Mouse (Mus musculus) C3H10T1/2 (cell line): Measurements from ENCODE around the gene Rtl8a. TPM values are rescaled to one million over a fixed set of nuclear protein-coding genes. Genes with fewer than 3 reads are reported as not detected.

Source experiments
- polyA plus RNA-seq, 2 experiments: library from polyadenylated mRNA; unstranded; fragments of >200 nt; fragmentation: generic; extraction: Trizol; gene quantifications; one replicate each; pipeline ENCODE4 v1.2.1; 2012; ENCODE audit warnings: missing spikeins in 2 of 2

Gene Rtl8a
- 100 to 1,000 TPM in 1 of 2 experiments, 10 to 100 TPM in 1; 68.1 to 123 TPM for polyA plus RNA-seq

GRCm38 (mm10) chrX:53642980-53643961, at the start of gene Rtl8a:
Gene Rtl8a, minus strand, starts transcription at chrX:53643682.

DNA sequence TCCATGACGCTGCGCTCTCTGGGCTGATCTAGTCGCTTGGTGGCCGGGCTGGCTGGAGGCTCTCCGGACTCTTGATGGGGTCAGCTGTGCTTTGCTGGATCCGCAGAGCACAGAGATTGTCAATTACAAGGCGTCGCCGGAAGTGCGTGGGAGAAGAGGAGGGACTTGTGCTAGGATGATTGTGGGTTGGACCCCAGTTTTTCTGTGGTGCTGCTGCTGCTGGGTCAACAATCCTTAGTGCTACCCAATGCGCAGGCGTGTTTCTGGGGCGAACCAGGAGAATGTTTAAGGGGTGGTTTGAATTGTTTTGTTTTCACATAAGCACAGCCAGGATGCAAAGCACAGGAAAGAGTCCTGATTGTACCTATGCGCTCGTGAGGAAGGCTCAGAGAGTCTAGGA, 26.8 kb upstream of the Rtl8a start, which contains the start of gene Rtl8b:
Gene Rtl8b, minus strand, starts transcription at position 115 of the 400 bp plus-strand sequence.

GRCm38 (mm10) chrX:53608879-53609278, 34.6 kb downstream of the Rtl8a start, which contains the start of gene Gm14597:
Gene Gm14597, minus strand, starts transcription at chrX:53608979.

DNA sequence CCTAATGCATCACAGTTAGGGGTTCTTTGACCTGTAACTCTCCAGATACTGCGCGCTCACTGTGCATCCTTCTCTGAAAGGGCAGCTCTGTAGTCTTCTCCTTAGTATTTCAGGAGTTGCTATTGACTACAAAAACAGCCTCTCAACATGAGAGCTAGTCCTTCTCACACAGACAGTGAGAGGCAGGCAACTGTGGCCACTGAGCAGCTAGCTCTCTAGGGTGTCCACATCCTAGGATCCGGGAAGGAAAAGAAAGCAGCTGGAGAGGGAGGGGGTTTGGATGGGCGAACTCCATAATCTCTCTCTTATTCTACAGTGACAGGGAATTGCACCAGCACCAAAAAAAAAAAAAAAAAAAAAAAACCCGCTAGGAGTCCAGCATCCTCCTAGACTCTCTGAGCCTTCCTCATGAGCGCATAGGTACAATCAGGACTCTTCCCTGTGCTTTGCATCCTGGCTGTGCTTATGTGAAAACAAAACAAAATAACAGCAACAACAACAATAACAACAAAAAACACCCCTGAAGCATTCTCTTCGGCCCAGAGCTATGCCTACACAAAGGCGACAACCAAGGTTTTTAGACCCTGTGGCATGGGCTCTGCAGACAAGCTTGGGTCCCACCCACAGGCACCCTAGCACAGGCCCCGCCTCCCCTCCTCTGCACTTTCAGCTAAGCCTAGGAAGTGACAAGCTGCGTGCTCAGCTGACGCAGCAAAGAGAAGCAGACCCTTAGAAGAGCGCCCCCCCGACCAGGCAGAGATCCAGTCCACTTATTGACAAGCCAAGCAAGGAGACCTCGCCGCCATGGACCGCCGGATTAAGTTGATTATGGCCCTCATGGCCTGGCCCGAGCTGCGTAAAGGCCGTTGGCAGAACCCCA, 36.0 kb downstream of the Rtl8a start, which contains the start of gene Rtl8c:
Gene Rtl8c, plus strand, starts transcription at position 791 of the 880 bp plus-strand sequence.

Other genes starting within 250 kb of the Rtl8a start
- gene Etd, start 208.8 kb downstream of the Rtl8a start, polyA plus RNA-seq: not detected
- gene Rtl8c, start 35.6 kb downstream of the Rtl8a start, polyA plus RNA-seq: 1 to 10 TPM in 1 of 2 experiments, under 1 TPM in 1; 0.27 to 4.2 TPM
- gene Gm14597, start 34.7 kb downstream of the Rtl8a start, polyA plus RNA-seq: not detected
- gene Rtl8b, start 26.7 kb upstream of the Rtl8a start, polyA plus RNA-seq: 100 to 1,000 TPM in 1 of 2 experiments, 10 to 100 TPM in 1; 67.4 to 140 TPM
- under 1 TPM in 1 of 2 experiments, not detected in 1; 0.01 TPM for gene 4930502E18Rik, start 81.1 kb upstream of the Rtl8a start, polyA plus RNA-seq
- gene 1700013H16Rik, start 114.1 kb upstream of the Rtl8a start, polyA plus RNA-seq: not detected
- gene Zfp36l3, start 132.7 kb upstream of the Rtl8a start, polyA plus RNA-seq: under 1 TPM in 1 of 2 experiments, not detected in 1; 0.06 TPM
- gene Xlr, start 154.0 kb upstream of the Rtl8a start, polyA plus RNA-seq: 1 to 10 TPM in 1 of 2 experiments, under 1 TPM in 1; 0.66 to 4.6 TPM